Mouse (Mus musculus): ENCODE results near the gene Cdca8. TPM values are rescaled to one million over a fixed set of nuclear protein-coding genes. Genes with fewer than 3 reads are reported as not detected.

The Cdca8 gene
- total and polyA plus RNA-seq, 3 experiments, result 106 to 141 (median 129) TPM

DNA sequence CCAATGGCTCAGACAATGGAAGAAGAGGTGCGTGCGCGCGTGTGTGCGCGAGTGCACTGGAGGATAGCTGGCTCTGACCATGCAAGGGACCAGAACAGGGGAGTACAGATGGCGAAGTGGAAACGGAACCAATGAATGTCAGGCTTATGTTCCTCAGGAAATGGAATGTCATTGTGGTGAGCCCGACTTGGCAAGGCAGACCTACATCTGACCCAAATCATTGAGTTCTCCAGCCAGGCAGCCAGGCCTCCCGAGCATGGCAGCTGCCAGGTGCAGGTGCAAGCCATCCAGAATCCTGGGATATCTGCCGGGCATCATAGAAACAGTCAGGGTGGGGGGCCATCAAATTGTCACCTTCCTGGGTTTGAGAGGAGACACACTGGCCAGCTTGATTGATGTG, 21.8 kb upstream of the Cdca8 start:
- no peak for TF ChIP-seq GATA2 (IDR thresholded peaks at IDR 0.05; ENCODE audit: borderline replicate concordance, low read depth, low read length)
- TF ChIP-seq POLR2AphosphoS5 (IDR thresholded peaks at IDR 0.05; ENCODE audit: insufficient replicate concordance, low read depth, low read length), result no peak
- TF ChIP-seq GATA1 (IDR thresholded peaks at IDR 0.05; ENCODE audit: borderline replicate concordance, low read length), result no peak
- TF ChIP-seq TAL1 (conservative IDR thresholded peaks at IDR 0.05; ENCODE audit: low read depth, low read length), result no peak
- no peak for TF ChIP-seq CTCF (IDR thresholded peaks at IDR 0.05; ENCODE audit: low read depth, low read length)
- no peak overlapping the region for H3K4me3 ChIP-seq (ENCODE audit: low read depth, low read length)
- H3K4me1 ChIP-seq (ENCODE audit: insufficient read depth, low read depth, low read length), result no peaks in the 10 kb centered on the region
- ATAC-seq (ENCODE audit: extremely low read depth, insufficient number of reproducible peaks, low FRiP score, poor library complexity, severe bottlenecking) (no peak), DNase-seq (ENCODE audit: low spot score) (no peak)
- peaks cover 21% of the 10 kb centered on the region for H3K27me3 ChIP-seq (ENCODE audit: insufficient read depth, low read length)
- no peaks in the 10 kb centered on the region for H3K9me3 ChIP-seq (replicated peaks)
- H3K36me3 ChIP-seq (replicated peaks), result no peaks in the 10 kb centered on the region

DNA sequence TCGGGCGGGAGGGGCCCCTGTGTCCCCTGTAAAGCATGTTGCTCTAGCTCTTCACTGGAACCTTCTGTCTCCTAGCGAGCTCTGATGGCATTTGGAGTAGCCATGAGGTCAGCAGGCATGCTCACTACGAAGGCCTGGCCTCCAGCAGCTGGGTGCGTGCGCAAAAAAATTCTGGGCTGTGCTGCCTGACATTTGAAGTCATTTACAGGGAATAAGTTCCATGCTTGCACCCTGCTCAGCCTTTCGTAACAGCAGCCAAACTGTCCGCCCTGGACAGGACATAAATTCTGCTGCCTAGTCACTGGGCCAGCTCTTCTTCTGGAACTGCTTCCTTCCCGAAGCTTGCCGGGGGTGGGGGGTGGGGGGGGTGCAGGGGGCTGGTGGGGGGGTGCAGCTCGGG, 20.0 kb upstream of the Cdca8 start:
- TF ChIP-seq GATA2 (IDR thresholded peaks at IDR 0.05; ENCODE audit: borderline replicate concordance, low read depth, low read length) (no peak), CTCF (IDR thresholded peaks at IDR 0.05; ENCODE audit: low read depth, low read length) (no peak), GATA1 (IDR thresholded peaks at IDR 0.05; ENCODE audit: borderline replicate concordance, low read length) (no peak), POLR2AphosphoS5 (IDR thresholded peaks at IDR 0.05; ENCODE audit: insufficient replicate concordance, low read depth, low read length) (no peak), TAL1 (conservative IDR thresholded peaks at IDR 0.05; ENCODE audit: low read depth, low read length) (no peak)
- no peaks in the 10 kb centered on the region for H3K36me3 ChIP-seq (replicated peaks)
- H3K4me3 ChIP-seq (ENCODE audit: low read depth, low read length), result no peak overlapping the region
- no peaks in the 10 kb centered on the region for H3K9me3 ChIP-seq (replicated peaks)
- DNase-seq (ENCODE audit: low spot score) (no peak), ATAC-seq (ENCODE audit: extremely low read depth, insufficient number of reproducible peaks, low FRiP score, poor library complexity, severe bottlenecking) (no peak)
- no peaks in the 10 kb centered on the region for H3K4me1 ChIP-seq (ENCODE audit: insufficient read depth, low read depth, low read length)
- peaks cover 16% of the 10 kb centered on the region for H3K27me3 ChIP-seq (ENCODE audit: insufficient read depth, low read length)

DNA sequence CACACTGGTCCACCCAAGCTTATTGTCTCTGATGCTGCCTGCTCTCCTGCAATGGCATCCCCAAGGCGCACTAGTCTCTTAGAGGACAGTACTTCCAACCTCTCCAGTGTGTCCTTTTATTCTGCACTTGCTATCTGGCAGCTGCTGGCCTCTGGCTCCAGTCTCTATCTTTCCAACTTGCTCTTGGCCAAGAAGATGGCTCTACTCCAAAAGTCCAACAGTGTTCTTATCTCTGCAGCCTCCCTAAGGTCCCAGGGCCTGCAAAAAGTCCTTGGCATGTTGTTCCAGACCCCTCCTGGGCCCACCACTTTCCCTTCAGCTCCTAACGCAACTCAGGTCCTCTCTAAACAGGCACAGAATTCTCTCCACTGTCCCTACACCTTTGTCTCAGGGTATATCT, 18.2 kb upstream of the Cdca8 start:
- DNase-seq (ENCODE audit: low spot score), result no peak
- TF ChIP-seq GATA1 (IDR thresholded peaks at IDR 0.05; ENCODE audit: borderline replicate concordance, low read length) (no peak), GATA2 (IDR thresholded peaks at IDR 0.05; ENCODE audit: borderline replicate concordance, low read depth, low read length) (no peak), POLR2AphosphoS5 (IDR thresholded peaks at IDR 0.05; ENCODE audit: insufficient replicate concordance, low read depth, low read length) (no peak), CTCF (IDR thresholded peaks at IDR 0.05; ENCODE audit: low read depth, low read length) (no peak), TAL1 (conservative IDR thresholded peaks at IDR 0.05; ENCODE audit: low read depth, low read length) (no peak)
- Histone ChIP-seq H3K27me3 (ENCODE audit: insufficient read depth, low read length) (peaks cover 18% of the 10 kb centered on the region), H3K4me1 (ENCODE audit: insufficient read depth, low read depth, low read length) (no peaks in the 10 kb centered on the region), H3K9me3 (replicated peaks) (no peaks in the 10 kb centered on the region), H3K36me3 (replicated peaks) (no peaks in the 10 kb centered on the region), H3K4me3 (ENCODE audit: low read depth, low read length) (no peak overlapping the region)
- ATAC-seq (ENCODE audit: extremely low read depth, insufficient number of reproducible peaks, low FRiP score, poor library complexity, severe bottlenecking), result no peak

DNA sequence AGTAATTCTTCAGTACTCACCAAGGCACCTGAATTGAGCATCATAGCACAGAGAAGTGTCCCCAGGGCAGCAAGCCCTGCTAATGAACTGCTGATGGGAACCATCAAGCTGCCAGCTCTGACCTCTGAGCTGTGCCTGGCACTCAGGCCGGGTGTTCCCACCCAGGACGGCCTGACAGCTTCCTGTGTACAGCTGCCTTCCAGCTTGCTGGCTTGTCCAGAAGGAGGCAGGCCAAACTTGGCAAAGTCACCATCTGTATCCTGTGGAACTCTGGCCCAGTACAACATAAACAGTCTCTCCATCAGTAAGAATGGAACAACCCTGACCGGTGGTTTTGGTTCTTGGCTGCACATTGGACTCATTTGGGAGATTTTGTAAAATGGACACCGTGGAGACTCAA, 14.4 kb upstream of the Cdca8 start:
- TF ChIP-seq GATA1 (IDR thresholded peaks at IDR 0.05; ENCODE audit: borderline replicate concordance, low read length), result no peak
- no peak for TF ChIP-seq TAL1 (conservative IDR thresholded peaks at IDR 0.05; ENCODE audit: low read depth, low read length)
- no peak for TF ChIP-seq CTCF (IDR thresholded peaks at IDR 0.05; ENCODE audit: low read depth, low read length)
- TF ChIP-seq GATA2 (IDR thresholded peaks at IDR 0.05; ENCODE audit: borderline replicate concordance, low read depth, low read length), result no peak
- no peak for TF ChIP-seq POLR2AphosphoS5 (IDR thresholded peaks at IDR 0.05; ENCODE audit: insufficient replicate concordance, low read depth, low read length)
- DNase-seq (ENCODE audit: low spot score), result no peak
- H3K36me3 ChIP-seq (replicated peaks), result peaks cover under 1% of the 10 kb centered on the region
- H3K4me1 ChIP-seq (ENCODE audit: insufficient read depth, low read depth, low read length), result no peaks in the 10 kb centered on the region
- no peaks in the 10 kb centered on the region for H3K9me3 ChIP-seq (replicated peaks)
- no peak for ATAC-seq (ENCODE audit: extremely low read depth, insufficient number of reproducible peaks, low FRiP score, poor library complexity, severe bottlenecking)
- H3K4me3 ChIP-seq (ENCODE audit: low read depth, low read length), result no peak overlapping the region
- peaks cover 10% of the 10 kb centered on the region for H3K27me3 ChIP-seq (ENCODE audit: insufficient read depth, low read length)

DNA sequence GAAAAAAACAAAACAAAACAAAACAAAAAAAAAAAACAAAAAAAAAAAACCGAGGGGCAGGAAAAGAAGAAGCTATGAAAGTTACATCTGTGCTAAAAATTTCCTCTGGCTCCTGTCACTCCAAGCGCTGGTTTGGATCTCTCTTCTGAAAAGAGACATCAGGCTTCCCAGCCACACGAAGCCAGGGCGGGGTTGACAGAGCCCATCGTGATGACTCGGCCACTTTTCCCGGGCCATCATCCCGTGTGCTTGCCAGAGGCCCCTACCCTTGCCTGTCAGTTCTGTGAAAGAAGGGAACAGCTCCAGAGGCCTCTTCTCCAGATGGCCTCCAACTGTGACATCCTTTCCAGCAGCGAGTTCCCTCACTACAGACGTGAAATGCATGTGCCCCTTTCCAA, 11.9 kb upstream of the Cdca8 start:
- Histone ChIP-seq H3K27me3 (ENCODE audit: insufficient read depth, low read length) (peaks cover 5% of the 10 kb centered on the region), H3K9me3 (replicated peaks) (no peaks in the 10 kb centered on the region), H3K36me3 (replicated peaks) (peaks cover 20% of the 10 kb centered on the region), H3K4me3 (ENCODE audit: low read depth, low read length) (no peak overlapping the region), H3K4me1 (ENCODE audit: insufficient read depth, low read depth, low read length) (no peaks in the 10 kb centered on the region)
- ATAC-seq (ENCODE audit: extremely low read depth, insufficient number of reproducible peaks, low FRiP score, poor library complexity, severe bottlenecking) (no peak), DNase-seq (ENCODE audit: low spot score) (no peak)
- TF ChIP-seq GATA2 (IDR thresholded peaks at IDR 0.05; ENCODE audit: borderline replicate concordance, low read depth, low read length) (no peak), CTCF (IDR thresholded peaks at IDR 0.05; ENCODE audit: low read depth, low read length) (no peak), GATA1 (IDR thresholded peaks at IDR 0.05; ENCODE audit: borderline replicate concordance, low read length) (no peak), TAL1 (conservative IDR thresholded peaks at IDR 0.05; ENCODE audit: low read depth, low read length) (no peak), POLR2AphosphoS5 (IDR thresholded peaks at IDR 0.05; ENCODE audit: insufficient replicate concordance, low read depth, low read length) (no peak)

DNA sequence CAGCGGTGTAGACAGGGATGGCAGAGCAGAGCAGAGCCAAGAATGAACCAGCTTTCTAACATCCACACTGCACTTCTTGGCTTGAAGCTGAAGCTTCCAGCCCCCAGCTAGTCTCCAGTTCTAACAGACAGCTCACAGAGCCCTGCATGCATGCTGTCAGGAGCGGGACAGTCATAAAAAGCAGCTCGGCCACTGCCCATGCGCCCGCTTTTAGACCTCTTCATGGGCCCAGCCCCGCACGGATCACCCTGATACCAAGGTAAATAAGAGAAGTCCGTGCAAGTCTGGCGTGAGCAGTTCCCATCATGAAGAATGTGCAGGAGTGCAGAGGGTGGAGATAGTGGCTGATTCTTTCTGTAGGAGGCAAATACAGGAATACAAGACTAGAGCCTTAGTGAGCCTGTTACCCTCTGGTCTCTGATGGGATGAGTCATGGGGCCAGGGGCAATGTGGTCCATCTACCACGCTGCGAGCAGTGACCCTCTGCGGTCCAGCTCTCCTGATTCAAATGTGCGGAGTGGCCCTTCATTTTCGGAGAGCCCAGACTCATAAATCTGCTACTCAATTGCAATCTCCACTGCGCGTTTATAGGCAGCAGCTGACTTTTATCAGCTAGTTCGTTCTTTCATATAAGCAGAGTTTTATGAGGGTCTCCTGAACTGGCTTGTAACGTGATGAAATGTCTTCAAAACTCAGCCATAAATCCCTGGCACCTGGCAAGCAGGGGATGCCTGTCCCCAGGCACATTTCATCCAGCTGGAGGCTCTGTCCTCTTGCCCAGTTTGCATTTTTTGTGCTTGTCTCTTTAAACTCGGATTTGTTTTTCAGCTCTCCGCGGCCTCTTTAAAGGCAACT, 11.3 kb upstream of the Cdca8 start:
- DNase-seq (ENCODE audit: low spot score) (no peak), ATAC-seq (ENCODE audit: extremely low read depth, insufficient number of reproducible peaks, low FRiP score, poor library complexity, severe bottlenecking) (no peak)
- H3K36me3 ChIP-seq (replicated peaks), result peaks cover 26% of the 10 kb centered on the region
- H3K9me3 ChIP-seq (replicated peaks), result no peaks in the 10 kb centered on the region
- TF ChIP-seq POLR2AphosphoS5 (IDR thresholded peaks at IDR 0.05; ENCODE audit: insufficient replicate concordance, low read depth, low read length), result no peak
- TF ChIP-seq GATA2 (IDR thresholded peaks at IDR 0.05; ENCODE audit: borderline replicate concordance, low read depth, low read length), result no peak
- TF ChIP-seq GATA1 (IDR thresholded peaks at IDR 0.05; ENCODE audit: borderline replicate concordance, low read length), result no peak
- no peak for TF ChIP-seq TAL1 (conservative IDR thresholded peaks at IDR 0.05; ENCODE audit: low read depth, low read length)
- no peak for TF ChIP-seq CTCF (IDR thresholded peaks at IDR 0.05; ENCODE audit: low read depth, low read length)
- no peak overlapping the region for H3K4me3 ChIP-seq (ENCODE audit: low read depth, low read length)
- H3K4me1 ChIP-seq (ENCODE audit: insufficient read depth, low read depth, low read length), result no peaks in the 10 kb centered on the region
- peaks cover 4% of the 10 kb centered on the region for H3K27me3 ChIP-seq (ENCODE audit: insufficient read depth, low read length)

Measured in G1E (cell line).